Mouse (Mus musculus): ENCODE measurements around the gene Glrp1.

Glrp1 gene

DNA sequence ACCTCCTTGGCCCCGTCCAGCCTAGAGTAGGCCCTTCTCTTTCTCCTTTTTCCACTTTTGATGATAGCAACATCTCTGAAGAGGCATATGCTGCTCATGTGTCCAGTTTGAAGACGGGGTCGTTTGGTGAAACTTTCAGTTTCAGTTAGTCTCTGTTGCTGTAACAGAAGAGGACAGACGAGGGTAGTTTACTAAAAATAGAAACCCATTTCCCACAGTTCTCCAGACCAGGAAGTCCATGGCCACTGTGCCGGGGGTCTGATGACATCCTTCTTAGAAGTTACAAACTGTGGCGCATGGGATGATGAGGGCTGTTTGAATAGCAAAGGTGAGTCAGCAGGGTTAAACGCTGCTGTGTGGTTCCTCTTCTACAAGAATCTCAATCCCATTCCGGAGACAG is at the start of gene Glrp1:
TSS of gene Glrp1 (minus strand) at position 278 of the 400 bp plus-strand sequence.
- no peak for DNase-seq (ENCODE audit: extremely low spot score, low spot score)

DNA sequence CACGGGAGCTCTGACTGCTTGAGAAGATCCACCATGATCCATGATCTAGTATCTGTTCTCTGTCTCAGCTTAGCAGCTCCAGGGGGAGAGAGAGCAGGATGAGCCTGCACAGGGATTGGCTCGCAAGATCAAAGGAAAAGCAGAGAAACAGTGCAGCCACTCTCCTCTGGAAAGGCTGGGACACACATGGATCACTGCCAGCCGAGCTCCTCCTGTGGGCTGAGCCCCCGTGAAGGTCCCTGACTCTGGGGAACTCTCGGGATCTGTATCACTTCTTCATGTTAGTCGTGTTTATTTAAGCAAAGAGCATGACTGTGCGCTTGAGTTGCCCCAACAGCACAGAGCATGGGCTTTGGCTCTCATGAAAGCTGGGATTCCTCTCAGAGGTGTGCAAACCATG is 49.4 kb upstream of the Glrp1 start:
- peak; percentile 44 for DNase-seq (ENCODE audit: extremely low spot score, low spot score)

DNA sequence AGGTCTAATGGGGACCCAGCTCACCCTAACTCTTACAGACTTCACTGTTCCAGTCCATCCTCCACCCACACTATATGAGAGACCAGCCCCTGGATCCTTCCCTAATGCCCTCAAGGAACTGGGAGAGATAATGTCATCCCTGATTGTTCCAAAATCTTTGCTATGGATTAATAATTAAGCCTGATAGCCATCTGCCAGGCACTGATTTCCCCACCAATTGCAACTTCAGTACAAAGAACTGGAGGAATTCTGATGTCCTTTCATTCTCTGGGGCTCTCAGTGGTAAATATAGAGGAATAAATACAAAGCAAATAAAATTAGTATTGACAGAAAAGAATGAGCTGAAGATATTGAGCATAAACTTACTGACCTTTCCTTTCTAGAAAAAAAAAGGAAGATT is 48.9 kb upstream of the Glrp1 start:
- DNase-seq (ENCODE audit: extremely low spot score, low spot score): no peak

DNA sequence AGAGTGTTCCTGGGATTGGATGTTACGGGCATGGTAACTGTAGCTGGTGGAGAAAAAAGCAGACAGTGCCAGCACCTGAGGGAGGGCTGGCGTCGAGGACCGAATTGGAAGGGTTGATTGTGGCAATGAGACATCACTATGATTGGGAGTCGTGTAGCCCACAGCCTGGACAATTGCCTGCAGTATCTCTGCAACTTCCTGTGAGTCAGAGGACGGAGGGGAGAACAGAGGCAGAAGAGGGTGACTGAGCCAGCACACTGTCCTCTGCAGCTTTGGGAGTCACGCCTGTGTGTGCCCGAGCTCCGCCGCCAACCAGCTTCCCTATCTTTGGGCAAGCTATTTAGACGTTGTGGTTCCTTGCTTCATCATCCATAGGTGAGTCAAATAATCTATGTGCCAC is 46.5 kb upstream of the Glrp1 start:
- no peak for DNase-seq (ENCODE audit: extremely low spot score, low spot score)

DNA sequence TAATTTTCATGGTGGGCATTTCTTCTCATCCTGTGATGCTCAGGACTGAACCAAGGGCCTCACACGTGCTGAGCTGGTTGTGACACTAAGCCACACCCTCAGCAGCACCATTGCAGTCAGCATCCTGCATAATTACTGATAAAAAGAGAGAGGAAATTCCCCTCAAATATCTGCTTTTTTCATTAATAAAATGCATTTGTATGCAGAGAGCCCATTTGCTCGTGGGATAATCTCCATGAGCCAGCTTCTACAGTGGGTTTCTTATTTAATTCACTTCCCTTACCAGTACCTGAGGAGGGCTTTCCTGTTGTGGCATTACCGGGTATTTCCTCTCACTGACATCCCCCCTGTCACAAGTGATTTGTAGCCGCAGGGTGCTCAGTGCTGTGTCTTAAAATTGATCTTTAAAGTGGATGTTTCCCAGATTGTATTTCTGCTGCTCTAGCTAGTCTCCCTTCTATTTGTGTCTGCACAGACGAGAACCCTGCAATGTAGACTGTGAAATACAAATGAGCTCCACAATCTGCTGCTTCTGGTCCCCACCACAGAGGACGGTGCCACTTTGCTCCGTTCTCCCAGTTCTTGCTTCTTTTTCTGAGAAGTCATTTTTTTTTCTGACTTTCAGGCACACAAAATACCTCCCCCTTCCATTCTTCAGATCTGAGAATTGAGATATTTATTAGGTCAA is 43.8 kb upstream of the Glrp1 start:
- DNase-seq (ENCODE audit: extremely low spot score, low spot score): no peak

DNA sequence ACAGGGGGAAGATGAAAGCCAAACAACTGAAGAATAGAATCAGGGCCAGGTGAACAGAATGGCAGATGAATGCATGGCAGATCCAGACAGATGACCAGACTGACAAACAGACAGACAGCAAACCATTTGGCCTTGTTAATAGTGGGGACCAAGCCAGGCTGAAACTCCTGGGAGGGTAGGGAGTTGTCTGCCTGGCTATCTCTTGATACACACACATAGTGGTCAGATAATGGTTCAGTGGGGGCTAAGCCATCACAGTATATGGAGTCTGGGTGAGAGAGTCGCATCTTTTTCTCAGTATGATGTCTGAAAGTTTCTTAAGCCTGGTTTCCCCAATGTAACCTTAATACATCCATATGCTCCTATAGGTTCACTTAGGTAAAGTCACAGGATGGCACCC is 39.4 kb upstream of the Glrp1 start:
- no peak for DNase-seq (ENCODE audit: extremely low spot score, low spot score)

DNA sequence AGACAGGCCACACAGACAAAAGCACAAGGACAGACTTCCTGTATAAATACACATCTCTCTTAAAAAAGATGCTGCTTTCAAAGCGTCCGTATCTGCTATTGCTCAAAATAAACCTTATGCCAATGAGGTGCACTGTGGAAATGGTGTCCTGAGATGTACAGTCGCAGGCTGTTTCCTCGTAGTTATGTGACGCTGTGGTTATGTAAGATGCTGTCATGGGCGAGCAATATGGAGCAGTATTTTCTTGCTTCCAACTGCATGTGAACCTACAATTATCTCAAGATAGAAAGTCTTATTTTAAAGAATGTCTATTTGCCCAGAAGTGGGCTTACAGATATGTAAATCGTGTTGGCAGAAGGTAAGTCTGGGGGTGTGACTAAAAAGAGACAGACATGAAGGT is 37.3 kb upstream of the Glrp1 start:
- DNase-seq (ENCODE audit: extremely low spot score, low spot score): no peak

DNA sequence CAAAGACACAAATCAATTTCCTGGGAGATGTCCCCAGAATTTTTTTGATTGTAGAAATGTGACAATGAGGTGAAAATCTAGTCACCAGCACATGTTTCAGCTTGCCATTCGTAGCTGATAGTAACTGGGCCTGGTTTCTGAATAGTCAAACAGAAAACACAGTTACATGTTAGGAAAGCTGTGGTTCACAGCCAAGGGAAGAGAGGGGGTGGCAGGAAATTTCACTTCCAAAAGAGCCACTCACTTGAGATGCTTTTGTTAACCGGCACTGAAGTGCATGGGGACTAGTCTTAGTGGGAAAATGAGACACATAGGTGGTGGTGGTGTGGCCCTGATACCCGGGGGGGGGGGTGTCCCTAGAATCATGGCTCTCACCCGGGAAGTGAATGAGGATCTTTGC is 33.7 kb upstream of the Glrp1 start:
- no peak for DNase-seq (ENCODE audit: extremely low spot score, low spot score)

DNA sequence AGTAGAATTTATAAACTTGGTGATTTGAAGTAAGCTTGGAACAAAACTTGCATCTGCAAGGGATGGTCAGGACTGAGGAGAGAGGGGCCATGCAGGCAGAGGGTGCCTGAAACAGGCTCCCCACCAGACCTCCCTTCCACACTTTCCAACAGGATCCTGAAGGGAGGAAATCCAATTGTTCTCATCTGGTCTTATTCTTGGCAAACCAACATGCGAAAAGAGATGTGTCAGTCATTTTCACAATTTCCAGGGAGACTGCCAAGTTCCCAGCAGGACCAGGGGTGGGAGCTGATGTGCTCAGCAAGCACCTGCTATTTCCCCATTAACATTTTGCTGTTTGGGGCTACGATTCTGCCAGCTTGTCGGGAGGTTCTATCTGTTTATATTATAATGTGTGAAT is 30.0 kb upstream of the Glrp1 start:
- DNase-seq (ENCODE audit: extremely low spot score, low spot score): no peak

DNA sequence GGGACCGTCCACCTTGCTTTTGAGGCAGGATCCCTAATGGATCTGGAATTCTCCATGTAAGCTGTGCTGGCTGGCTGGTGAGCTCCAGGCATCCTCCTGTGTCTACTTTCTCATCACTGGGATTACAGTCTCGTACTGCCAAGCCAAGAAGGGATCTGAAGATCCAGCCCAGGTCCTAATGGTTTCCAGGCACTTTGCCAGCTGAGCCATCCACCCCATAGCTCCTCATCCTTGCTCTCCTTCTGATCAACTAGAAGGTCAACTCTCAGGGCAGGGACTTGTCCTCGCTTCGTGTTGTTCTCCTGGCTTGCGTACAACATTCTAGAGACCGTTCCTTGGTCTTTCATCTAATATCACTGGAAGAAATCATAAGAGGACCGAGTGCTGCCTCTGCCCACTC is 29.4 kb upstream of the Glrp1 start:
- no peak for DNase-seq (ENCODE audit: extremely low spot score, low spot score)

DNA sequence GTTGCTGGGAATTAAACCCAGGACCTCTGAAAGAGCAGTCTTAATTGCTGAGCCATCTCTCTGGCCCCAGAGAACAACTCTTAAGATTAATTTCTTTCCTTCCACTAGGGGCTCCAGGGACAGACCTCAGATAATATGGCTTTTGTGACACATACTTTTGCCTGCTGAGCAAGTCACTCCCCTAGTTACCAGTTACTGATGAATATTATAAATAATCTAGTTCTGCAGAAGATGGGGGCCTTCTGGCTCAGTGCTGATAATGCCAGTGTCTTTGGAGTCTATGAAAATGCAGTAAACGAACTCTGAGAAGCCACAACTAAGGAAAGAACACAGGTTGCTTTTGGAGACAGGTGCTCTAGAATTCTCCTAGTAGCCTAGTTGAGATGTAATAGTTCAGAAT is 26.4 kb upstream of the Glrp1 start:
- DNase-seq (ENCODE audit: extremely low spot score, low spot score): no peak

DNA sequence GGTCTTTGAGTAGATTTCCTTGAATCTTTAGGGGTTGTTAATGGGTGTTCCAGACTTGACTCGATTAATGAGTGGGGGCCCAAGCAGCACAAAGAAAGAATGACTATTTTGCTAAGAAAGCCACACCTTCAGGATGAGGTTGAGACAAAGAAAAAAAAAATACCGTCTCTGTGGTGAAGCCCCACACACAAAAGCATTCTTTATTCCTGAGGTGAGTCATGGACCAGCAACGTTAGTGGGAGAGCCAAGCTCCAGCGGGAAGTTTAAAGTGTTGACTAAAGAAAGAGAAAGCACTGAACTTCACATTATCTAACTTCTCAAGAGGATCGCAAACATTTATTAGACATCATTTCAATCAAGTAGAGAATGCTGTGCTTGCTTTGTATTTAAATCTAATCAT is 24.2 kb upstream of the Glrp1 start:
- no peak for DNase-seq (ENCODE audit: extremely low spot score, low spot score)

DNA sequence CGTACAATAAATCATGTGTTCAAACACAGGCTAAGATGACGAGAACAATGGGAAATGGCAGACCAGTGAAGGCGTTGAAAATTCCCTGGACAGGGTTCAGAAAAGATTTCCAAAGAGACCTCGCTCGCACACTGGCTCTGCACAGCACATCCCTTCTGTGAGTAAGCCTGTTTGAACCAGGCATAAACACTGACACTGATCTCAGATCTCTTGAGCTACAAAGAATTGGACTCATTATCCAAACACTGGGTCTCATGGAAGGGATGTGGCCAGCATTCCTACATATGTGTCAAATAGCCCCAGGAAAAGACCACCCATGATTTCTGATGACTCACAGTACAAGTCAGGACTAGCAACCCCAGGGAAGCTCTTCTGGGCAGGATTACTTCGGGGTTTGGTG is 16.3 kb upstream of the Glrp1 start:
- DNase-seq (ENCODE audit: extremely low spot score, low spot score): no peak

DNA sequence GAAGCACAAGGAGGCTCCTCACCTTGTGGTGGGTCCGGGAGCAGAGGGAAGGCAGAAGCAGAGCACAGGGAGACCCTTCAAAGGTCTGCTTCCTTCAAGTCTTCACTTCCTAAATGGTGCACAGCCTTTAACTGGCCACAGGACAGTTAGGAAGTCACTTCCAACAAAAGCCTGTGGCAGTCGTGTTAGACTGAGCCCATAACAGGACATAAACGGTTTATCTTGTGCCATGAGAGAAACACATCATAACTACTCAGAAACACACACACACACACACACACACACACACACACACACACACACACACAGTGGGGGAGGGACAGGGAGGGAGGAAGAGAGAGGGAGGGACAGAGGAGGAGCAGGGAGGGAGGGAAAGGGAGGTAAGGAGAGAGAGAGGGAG is 15.8 kb upstream of the Glrp1 start:
- no peak for DNase-seq (ENCODE audit: extremely low spot score, low spot score)

DNA sequence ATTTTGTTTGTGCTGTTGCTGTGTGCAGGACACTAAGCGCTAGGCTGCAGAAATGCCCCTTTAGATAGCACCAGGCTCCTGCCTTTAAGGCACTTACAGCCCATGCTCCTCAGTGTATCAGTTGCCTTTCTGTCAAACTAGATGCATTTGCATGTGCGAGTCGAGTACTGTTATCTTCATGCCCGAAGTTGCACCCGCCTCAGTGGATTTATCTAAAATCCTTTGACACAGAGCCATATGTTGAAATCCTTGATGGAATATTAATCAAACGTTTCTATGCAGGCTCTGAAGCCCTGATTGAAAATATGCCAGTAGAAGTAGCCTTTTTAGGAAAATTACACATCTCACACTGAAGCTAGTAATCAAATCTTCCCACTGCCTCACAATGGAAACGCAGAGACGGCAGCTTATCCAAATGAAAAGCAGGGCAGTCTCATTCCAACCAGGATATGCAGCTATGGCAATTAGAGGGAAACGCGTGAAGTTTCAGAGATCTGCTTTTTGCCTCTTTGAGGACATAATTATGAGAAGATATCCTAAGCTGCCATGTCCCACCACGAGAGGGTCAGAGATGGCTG is 11.4 kb upstream of the Glrp1 start:
- no peak for DNase-seq (ENCODE audit: extremely low spot score, low spot score)

DNA sequence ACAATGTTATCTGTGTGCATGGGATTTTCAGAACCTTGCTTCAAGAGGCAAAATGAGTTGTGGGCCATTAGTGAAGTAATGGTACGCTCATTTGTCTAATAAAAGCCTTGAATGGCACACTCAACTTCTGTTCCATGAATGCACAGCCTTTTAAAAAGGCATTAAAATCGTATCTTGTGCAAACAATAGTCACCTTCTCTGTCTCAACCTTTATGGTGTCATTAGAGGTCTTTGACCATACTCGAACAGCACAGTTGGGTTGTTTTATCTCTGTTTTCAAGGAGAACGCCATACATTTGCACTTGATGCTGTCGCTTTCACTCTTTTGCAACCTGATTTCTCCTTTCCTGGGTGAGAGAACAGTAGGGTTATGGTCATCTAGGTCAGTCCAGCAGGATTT is 3.7 kb upstream of the Glrp1 start:
- DNase-seq (ENCODE audit: extremely low spot score, low spot score): no peak

DNA sequence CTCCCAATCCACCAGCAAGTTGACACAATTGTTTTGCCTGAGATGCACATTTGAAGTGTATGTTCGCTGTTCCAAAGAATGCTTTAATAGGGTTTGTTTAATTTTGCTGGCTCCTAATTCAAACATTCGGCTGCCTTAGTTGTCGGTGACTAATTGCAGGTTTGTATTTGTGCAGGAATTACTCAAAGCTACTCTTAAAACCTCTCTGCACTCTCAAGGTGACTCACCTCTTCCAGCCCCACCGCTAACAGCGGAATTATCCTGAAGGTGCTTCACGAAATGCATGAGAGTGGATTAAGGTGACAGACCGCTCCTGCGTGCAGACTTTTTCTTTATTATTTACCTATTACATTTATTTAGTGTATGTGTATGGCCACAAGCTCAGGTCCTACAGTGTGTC is 2.0 kb downstream of the Glrp1 start:
- no peak for DNase-seq (ENCODE audit: extremely low spot score, low spot score)

DNA sequence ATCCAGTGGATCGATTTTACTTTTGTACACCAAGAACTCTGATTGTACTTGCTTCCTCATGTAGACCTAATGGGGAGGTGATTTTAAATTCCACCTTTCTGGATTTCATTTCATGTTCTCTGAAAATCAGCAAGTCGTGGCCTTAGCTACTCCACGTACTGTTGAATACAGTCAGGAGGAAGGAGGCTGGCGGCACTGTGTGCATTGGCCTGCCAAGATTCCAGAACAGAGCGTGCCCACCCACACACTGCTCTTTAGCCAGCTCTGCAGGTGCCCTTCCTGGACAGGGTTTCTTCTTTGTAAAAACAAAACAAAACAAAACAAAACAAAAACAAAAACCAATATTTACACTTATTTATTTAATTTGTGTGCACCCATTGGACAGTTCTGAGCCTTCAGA is 2.7 kb downstream of the Glrp1 start:
- DNase-seq (ENCODE audit: extremely low spot score, low spot score): no peak

DNA sequence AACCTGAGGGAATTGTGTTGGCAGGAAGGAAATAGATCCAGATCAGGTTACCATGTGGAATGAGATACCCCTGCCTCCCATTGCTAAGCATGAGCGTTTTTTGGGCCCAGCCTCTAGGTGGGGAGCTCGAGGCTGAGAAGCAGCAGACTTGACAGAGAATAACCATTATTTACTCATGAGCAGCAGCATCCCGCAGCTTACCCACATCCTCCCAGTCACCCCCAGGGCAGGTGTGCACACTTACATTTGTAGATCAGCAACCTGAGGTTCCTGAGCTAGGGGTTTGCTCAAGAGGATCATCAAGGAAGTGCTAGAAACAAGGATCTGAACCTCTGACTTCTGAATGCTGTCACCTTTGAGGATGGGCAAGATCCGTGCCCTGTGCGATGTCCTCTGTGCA is 3.5 kb downstream of the Glrp1 start:
- DNase-seq (ENCODE audit: extremely low spot score, low spot score): no peak

DNA sequence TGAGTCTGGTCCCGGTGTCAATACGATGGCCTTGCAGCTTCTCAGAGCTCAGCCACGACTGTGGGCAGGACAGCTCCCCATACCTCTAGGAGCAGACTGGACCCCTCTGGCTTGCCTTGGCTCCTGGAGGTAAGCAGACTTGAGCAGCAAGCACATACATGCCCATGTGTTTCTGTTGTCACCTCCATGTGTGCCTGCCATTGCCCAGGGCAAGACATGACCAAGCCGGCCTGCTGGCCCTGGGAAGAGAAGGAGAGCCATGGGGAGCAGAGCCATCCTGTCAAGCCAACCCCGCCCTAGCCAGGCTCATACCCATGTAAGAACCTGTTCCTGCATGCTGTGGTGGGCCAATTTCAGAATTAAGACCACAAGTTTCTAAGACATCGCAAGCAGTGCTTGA is 4.2 kb downstream of the Glrp1 start:
- DNase-seq (ENCODE audit: extremely low spot score, low spot score): no peak

DNA sequence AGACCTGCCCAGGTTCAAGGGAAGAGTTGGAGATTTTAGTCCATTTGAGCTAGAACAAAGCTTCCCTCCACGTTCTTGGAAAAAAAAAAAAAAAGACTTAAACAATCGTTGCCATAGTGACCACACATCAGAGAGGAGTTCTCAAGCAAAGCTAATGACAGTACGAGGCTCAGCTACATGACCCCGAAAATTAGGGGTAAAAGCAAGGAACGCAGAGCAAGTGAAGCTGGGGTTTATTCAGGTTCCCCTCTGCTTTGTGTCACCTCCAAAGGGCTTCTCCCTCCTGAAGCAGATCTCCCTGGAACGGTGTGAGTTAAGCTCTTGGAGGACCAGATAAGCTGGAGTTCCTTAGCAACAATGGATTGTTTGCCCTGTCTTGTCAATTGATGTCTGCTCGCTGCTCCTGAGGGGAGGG is 5.3 kb downstream of the Glrp1 start:
- DNase-seq (ENCODE audit: extremely low spot score, low spot score): no peak

DNA sequence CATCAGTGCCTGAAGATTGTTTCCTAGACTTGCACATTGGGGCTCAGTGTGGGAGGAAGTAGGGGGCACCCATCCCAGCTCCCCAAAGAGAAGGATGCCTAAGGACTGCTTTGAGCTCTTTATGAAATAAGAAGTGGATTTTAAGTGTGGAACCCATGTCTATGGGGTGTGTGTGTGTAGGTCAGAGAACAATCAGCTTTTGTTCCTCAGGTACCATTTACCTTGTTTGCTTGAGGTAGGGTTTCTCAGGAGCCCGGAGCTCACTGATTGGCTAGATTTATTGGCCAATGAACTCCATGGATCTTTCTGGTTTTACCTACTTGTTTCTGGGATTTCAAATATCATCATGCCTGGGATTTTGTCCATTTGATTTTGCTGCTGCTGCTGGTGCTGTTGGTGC is 7.0 kb downstream of the Glrp1 start:
- DNase-seq (ENCODE audit: extremely low spot score, low spot score): no peak

DNA sequence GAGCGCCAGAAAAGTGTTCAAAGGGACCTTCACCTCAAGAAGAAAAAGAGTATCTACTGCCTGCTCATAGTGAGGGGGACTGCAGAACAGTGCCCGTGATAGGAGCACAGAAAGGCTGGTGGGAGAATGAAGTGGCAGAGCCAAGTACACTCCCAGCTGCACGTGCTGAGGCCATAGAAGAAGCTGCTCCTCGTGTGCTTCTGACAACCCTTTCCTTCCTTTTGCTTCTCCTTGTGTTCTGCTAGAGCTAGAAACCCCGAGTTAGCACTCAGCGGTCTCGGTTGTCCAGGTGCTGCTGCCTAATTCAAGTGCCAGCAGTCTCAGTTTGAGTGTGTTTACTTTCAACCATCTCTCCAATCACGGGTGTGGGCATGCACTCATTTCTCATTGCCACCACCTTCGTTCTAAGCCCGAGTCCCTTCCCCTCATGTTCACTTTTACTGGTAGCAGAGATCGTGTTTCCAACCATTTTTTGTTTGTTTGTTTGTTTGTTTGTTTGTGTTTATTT is 10.6 kb downstream of the Glrp1 start:
- DNase-seq (ENCODE audit: extremely low spot score, low spot score): no peak
